Mouse (Mus musculus): ENCODE data around the gene Slc9a8.

The Slc9a8 gene

DNA sequence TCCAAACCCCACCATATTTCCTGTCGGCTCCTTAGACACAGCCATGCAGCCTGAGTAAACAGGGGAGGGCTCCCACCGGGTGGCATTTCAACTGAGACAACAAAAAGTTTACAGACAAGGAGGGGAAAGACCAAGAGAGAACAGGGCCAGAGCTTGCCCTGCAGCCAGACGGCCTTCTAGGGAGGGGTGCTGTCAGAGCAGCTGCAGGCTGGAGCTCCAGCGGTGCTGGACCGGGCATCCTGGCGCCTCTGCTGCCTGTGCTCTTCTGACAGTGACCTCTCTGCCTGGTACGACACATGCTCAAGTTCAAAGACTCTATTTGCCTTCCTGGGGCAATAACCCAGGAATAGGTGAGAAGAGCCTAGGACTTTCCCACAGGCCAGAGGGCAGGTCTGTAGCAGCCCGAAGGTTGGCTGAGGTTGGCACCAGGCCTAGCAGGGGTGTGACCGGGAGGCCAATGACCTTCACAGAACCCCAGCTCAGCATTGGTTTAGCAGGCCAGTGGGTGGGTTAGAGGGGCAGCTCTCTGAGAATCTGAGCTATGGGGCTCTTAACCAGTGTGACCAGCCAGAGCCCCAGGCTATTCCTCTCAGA lies 5.4 kb upstream of the Slc9a8 start:
- DNase-seq = peak; percentile 90 to 93

DNA sequence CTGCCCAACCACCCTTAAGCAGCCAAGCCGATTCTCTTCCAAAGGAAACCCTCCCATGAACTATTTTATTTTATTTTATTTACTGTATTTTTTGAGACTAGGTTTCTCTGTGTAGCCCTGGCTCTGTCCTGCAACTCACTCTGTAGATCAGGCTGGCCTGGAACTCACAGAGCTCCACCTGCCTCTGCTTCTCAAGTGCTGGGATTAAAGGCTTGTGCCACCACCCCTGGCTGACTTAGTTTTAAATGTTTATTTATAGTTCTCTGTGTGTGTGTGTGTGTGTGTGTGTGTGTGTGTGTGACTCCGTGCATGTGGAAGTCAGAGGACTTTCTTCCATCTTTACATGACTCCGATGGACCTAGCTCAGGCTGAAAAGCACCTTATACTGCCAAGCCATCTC lies 4.5 kb upstream of the Slc9a8 start:
- no peak for DNase-seq

DNA sequence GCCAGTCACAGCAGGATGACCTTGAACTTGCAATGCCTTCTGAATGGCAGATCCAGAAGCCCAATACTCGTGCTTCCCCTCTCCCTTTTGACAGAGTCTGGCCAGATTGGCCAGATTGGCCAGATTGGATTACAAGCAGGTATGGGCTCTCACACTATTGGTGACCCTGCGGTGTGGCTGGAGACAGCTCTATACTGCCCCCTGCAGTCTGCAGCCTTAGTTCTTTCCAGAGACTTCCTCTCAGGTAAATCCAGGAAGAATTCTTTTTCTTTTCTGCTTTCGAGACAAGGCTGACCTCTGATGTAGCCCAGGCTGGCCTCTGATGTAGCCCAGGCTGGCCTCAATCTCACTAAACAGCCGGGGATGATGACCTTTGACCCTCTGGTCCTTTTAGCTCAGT lies 3.8 kb upstream of the Slc9a8 start:
- peak; percentile 66 to 84 for DNase-seq

DNA sequence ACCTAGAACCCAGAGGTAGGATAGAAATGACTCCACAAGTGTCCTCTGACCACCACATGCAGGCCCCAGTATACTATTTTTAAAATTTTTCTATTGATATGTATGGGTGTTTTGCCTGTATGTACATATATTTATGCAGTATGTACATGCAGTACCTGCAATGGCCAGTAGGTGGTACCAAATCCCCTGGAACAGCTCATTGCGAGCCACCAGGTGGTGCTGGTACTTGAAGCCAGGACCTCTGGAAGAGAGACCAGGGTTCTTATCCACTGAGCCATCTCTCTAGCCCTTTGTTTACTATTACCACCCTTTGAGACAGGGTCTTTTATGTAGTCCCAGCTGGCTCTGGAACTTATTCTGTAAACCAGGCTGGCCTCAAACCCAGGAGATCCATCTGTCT lies 2.3 kb upstream of the Slc9a8 start:
- peak; percentile 64 to 81 for DNase-seq

DNA sequence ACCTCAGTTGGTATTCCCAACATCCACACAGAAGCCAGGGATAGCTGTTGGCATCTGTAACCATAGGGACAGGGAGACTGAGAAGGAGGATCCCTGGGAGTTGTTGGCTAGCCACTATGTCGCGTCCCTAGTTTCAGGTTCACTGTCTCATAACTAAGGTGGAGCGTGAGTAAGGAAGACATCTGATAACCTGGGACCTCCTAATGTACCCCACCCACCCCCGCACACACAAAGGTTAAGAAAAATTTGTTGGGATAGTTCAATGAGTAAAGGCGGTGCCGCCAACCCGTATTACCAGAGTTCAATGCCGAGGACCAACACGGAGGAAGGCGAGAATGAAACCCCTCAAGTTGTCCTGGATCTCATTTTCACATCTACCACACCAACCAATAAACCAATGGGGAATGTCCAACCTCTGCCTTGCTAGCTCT lies 686 bp upstream of the Slc9a8 start:
- no peak for DNase-seq

DNA sequence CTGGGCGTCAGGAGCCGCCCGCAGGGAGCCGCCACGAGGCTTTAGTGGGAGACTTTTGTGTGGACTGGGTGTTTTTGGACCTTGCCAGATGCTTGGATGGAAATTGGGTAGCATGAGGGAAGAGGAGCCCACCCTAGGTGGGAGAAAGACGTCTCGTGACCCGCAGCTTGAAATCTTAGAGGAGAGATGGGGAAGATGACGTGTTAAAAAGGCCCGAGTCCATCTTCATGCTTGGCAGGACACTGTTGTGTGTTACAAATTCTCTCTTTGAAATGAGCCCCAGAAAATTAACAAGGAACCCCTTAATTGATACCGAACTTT lies 598 bp downstream of the Slc9a8 start:
- DNase-seq = no peak

DNA sequence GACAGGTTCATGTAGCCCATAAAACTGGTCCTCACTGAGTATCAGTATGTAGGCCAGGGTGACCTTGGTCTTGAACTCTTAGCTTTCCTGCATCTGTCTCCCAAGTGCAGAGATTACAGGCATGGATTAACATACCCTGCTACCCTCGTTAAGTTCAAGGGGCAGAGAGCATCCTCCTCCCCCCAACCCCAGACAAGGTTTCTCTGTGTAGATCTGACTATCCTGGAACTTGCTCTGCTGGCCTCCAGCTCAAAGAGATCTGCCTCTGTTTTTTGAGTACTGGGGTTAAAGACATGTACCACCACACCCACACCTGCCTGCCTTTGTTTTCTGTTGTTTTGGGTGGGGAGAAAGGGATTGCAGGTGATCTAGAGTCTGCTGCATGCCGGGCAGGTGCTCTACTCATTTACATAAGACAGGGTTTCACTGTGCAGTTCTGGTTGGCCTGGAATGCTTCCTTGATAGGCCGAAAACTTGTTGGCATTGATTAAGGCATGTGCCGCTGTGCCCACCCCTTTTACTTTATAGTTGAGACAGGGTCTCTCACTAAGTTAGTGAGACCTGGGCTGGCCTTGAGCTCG lies 1.6 kb downstream of the Slc9a8 start:
- DNase-seq = no peak

DNA sequence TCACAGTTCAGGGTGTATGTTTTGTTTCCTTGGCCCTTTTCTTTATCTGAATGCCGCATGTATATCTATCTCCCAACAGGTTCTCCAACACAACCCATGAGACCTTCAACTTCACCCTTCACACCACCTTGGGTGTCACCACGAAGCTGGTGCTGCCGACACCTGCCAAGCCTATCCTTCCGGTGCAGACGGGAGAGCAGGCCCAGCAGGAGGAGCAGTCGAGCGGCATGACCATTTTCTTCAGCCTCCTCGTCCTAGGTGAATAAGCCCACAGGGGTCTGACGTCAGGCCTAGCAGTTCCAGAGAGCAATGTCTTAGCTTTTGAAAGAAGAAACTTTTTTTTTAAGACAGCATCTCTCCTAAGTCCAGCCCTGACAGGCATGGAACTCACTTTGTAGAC lies 2.5 kb downstream of the Slc9a8 start:
- no peak for DNase-seq

DNA sequence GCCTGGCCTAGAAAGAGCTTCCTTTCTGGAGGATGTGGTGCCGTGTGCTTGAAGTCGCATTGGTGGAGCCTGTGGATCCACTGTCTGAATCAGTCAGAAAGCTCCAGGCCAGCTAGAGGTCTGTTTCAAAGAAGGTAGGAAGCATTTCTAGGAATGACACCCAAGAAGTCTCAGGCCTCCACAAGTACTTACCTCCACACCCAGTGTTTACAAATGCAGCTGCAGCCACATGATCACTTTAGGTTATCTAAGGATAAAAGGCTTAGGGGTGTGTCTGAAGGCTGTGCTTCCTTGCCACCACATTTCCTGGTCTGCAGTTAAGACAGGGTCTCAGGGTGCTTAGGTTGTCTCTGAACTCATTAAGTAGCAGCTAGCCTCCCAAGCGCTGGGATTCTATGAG lies 3.0 kb downstream of the Slc9a8 start:
- no peak for DNase-seq

DNA sequence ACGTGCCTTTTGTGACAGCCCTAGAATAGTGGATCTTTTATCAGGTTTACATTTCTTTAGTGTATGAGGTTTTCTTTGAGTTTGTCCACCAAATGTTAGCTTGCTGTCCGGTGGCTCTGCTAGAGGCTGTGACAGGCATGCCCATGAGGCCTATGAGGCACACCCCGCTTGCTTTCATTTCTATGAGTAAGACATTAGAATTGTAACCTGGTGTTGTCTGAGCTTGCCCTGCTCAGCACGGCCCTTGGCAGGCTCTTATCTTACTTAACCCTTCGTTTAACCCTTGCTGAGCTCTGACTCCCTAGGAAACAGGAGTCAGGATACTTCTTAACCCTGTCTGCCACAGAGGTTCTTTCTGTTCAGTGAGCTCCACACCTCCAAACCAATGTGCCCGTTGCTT lies 3.9 kb downstream of the Slc9a8 start:
- no peak for DNase-seq

DNA sequence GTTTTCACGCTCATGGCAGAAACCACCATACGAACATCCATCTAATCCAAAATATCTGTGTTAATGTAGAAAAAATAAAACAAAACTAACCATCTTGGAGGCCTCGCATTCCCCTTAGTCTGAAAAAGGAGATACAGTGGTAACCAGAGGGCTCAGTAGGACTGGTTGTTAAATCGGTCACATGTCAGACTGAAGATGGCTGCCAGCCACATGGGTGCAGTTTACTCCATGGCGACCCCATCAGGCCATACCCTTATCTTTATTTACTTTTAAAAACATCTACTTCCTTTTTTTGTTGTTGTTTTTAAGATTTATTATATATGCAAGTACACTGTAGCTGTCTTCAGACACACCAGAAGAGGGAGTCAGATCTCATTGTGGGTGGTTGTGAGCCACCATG lies 8.1 kb downstream of the Slc9a8 start:
- no peak for DNase-seq

DNA sequence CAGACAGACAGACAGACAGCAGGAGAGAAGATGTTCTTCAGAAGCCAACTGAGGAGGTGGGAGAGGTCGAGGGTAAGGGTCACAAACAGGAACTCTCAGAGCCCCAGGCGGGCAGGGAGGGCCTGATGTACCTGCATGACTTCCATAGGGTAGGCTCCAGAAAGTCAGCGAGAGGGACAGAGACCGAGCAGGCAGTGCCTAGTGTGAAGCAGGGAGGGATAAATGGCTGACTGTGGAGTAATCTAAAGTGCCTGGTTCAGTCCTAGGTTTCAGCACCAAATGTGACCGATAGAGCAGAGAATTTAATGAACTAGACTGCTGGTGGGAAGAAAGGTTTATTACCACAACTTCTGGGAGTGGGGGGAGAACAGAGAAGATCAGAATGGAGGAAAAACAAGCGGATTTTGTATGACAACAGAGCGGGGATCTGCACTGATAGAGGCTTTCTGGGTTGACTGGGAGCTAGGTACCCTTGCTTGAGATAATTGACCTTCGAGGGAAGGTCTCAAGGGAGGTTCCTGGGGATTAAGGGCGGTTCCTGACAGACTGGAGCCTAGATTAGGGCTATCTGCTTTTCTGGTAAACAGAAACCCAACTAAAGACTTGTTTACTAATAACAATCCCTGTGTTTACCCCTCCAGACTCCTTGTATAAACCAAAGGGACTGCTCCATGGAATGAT lies 9.4 kb downstream of the Slc9a8 start:
- DNase-seq = no peak

DNA sequence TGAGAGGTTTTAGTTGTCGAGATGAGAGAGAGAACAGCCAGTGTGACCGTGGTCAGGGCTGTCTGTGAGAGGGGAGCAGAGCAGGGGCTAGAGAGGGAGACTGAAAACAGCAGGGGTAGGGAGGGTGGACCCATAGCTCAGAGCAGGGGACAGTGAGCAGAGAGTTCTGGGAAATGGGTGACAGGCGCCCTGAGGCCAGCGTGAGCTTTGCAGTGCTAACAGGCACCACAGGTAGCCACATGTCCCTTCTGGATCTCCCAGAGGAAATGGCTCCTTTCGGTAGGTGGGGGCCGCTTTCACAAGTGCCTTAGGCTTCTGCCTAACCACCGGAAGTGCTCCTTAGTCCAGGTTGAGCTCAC lies 9.9 kb downstream of the Slc9a8 start:
- DNase-seq = no peak

DNA sequence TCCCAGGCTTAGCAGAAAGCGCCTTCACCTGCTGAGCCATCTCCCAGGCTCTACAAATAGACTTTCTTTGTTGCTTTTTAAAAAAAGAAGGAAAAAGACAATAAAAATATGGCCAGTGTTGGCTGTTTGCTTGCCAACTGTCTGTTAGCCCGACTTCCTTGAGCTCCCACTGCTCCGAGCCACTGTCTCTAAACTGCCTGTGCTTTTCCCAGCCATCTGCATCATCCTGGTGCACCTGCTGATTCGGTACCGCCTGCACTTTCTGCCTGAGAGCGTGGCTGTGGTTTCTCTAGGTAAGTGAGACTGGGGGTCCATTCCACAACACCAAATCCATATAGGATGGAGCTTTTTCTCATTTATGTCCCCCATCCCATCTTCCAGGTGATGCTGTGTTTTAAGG lies 13.1 kb downstream of the Slc9a8 start:
- DNase-seq = no peak

DNA sequence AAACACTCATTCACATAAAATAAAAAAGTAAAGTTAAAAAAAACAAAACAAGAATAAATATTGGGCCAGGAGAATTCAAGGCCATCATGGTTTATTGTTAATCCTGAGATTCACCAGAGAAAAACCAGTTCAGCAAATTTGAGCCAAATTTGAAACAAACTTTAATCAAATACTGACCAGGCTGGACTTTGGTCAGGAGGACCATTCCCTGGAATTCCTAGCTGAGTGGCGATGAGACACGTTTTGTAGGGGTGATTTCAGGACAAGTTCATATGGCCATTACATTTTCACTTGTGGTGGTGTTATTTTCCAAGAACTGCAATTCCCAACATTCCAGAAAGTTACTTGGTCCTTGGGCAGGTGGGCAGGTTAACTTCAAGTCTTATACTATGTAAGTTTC lies 14.1 kb downstream of the Slc9a8 start:
- peak; percentile 72 to 82 for DNase-seq

DNA sequence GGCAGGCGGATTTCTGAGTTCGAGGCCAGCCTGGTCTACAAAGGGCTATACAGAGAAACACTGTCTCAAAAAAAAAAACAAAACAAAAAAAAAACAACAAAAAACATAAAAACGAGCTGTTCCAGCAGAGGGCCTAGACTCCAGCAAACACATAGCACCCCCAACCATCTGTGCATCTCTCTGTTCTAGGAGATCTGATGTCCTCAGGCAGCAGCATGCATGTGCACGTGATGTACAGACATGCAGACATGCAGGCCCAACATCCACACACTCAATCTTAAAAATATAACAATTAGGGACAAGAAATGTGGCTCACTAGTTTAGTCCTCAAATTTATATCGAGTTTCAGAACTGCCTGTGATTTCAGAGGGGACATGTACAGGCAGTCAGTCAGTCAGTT lies 14.9 kb downstream of the Slc9a8 start:
- DNase-seq = no peak

DNA sequence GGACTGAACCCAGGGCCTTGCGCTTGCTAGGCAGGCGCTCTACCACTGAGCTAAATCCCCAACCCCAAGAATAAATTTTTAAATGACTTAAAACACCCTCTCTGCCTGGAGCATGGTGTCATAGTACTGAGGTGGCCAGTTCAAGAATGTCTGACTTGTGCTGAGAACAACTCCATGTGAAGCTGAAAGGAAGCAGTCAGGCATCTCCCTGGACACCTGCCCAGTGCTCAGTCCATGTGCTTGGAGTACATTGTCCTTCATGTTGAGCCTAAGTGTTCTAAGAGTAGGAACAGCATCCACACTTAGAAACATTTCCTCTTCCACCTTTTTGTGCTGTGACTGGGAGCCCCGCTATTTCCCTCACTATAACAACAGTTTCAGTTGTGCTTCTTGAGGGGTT lies 17.9 kb downstream of the Slc9a8 start:
- DNase-seq = peak; percentile 71 to 83

DNA sequence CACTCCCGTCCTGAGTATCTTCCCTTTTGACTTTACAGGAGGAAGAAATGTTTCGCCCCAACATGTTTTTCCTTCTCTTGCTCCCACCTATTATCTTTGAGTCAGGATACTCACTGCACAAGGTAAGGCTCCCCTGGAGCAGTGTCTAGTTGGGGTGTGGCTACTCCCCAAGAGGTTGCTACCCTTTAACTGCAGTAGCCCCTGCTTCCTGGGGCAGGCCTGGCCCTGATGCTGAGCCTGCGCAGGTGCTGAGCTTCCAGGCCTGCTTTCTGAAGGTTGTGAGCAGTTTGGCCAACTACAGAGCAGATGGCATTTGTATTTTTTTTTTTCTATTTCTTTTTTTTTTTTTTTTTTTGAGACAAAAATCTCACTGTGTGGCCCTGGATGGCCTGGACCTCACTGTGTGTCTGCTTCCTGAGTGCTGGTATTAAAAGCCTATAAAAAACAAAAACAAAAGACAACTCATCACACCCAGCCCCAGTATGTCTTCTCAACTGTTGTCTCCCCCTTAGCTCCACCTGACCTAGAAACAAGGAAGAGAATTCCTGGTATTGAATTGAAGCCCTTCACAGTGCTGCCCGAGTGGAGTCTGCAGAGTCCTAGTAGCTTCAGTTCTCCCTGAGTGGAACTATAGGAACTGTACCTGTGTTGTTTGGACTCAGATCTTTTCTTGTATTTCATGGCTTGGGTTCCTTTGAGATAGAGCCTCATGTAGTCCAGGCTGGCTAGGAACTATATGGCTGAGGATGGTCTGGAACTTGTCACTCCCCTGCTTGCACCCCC lies 22.1 kb downstream of the Slc9a8 start:
- DNase-seq = no peak

DNA sequence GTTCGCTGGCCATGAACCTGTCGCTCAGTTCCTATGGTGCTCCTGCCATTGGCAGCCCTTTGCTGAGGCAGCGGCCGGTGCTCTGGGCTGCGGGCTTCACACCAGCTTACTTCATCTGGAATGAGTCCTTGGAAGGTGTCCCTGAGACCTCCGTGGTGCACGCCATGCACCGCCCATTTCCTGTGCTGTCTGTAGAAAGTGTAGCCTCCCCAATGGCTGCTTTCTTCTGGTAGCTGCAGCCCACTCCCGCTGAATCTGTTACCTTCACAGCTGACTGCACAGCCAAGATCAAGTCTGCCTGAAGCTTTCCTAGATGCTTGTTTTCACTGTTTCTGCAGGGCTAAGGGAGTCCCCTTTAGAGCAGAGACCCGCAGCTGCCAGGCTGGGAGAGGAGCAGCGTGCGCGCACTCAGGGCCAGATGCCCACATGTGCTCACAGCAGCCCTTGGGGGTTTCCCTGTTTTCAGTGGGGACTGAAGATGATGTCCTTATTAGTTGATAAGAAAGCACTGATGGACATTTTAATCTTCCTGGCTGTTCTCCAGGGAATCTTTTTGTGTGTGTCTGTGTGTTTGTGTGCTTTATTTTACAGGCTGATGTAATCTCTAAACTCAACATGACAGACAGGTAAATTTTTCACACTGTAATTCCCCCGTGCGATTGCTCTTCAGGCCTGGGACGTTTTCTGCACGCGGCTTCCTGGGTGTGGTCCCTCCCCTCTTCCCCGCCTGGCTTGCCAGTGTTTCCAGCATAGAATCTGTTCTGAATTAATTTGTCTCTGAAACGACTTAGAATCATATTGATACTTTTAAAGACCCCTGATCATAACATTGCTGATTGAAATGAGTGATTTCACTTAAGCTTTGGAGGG lies 24.6 kb downstream of the Slc9a8 start:
- no peak for DNase-seq

DNA sequence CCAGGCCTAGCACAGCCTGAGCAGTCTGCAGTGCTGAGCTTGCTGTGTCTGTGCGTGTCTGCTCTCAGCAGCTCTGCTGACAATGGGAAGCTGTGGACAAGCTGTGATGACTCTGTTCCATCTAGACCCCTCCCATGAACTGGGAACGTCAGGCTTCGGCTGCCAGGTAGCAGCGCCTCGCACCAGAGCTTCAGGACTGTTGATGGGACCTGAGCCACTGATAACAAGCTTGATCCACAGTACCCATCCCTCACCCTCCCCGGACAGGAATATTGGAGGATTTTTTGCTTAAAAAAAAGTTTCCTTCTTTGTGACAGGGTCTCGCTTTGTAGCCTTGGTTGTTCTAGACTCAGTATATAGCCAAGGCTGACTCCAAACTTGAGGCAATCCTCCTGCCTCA lies 25.7 kb downstream of the Slc9a8 start:
- DNase-seq = no peak

DNA sequence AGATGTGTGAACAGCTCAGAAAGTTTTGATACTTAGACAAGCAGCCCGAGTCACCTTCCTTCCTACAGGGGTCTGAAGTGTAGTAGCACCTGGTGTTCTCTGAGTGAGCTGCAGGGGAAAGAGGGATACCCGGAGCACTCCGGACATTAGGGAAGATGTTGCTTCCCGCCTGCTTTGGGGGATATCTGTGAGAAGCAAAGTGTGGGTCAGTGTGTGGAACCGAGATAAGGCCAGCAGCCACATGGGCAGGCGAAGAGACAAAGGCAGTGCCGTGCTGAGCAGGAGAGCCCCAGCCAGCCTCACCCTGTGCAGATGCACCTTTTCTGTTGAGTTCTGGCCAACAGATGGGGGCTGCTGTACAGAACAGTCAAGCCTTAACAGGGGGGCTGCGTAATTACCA lies 26.1 kb downstream of the Slc9a8 start:
- no peak for DNase-seq

DNA sequence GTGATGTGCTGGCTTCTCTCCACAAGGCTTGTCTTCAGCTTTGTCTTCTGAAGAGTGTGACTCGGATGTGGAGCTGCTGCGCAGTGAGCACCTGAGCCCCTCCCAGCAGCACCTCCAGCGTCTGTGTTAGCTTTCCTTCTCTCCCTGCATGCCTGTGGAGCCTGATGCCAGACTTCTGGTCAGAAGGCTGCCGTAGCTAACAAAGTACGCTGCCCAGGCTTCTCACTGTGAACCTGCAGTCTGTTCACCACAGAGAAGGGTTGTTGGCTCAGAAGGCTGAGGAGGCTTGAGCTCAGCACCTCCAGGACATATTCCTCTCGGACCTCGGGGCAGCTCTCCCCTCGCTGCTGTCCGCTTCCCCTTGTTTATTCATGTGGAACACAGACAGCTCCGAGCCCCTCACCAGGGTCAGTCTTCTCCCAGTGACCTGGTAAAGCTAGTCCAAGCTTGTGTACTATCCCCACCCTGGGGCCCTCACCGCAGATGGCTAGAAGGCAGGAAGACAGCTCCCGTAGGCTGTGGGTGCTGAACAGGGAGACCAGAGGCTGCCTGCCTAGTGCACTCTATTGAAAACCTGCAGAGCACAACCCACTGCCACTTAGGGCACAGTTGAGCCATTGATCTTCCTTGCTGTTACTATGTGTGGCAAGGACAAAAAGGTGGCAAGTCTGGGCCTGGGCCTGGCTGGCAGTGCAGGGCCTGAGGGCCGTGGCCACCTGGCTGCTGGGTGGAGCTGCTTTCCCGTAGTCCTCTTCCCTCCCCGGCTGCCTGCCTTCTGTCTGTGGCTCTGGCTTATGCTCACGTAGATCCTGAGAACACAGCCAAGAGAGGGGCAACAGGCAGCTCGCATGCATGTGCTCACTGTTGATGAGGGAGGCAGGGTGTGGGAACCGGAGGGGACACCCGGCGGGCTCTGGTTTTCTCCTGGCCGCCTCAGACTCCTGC lies 28.1 kb downstream of the Slc9a8 start:
- no peak for DNase-seq
